Mouse (Mus musculus) Patski (cell line): ENCODE measurements around the gene Mctp2. TPM values are rescaled to one million over a fixed set of nuclear protein-coding genes. Genes with fewer than 3 reads are reported as not detected.

ENCODE experiments used
- ATAC-seq: fragments of 100-300 bp; one replicate; pipeline ENCODE4 v1.8.0; 2021
- CTCF ChIA-PET: fragments of 350-600 bp; sonication (Branson Sonifier 250); formaldehyde crosslinking; loops from one replicate; lab custom pipeline; 2022; ENCODE audit warnings: inconsistent platforms; lab: Charles Lee
- POLR2A ChIA-PET: fragments of 350-600 bp; sonication (Branson Sonifier 250); formaldehyde crosslinking; loops from one replicate; lab custom pipeline; 2022; ENCODE audit warnings: antibody characterized with exemption, inconsistent platforms; lab: Charles Lee
- DNase-seq: peaks from one replicate; pipeline ENCODE4 v3.0.0-alpha.2; 2011; ENCODE audit warnings: low read depth, low spot score
- H3K27me3 ChIP-seq: fragments of 371-371 bp; one replicate; pipeline ENCODE4 v1.5.1; 2021
- CTCF ChIP-seq: fragments of 100-300 bp; IDR thresholded peaks from one replicate; pipeline ENCODE4 v1.5.1; 2021
- in situ Hi-C: fragments of 300-500 bp; cut with MboI; formaldehyde crosslinking; loops from 3 replicates; pipeline ENCODE4 v1.11.1; 2018; ENCODE audit warnings: low pct_unique_long_range_greater_than_20kb, mixed read lengths
- polyA plus RNA-seq: library from polyadenylated mRNA; unstranded; gene quantifications from one replicate; pipeline ENCODE4 v1.2.3, GENCODE M21; 2021

Mctp2 gene
- polyA plus RNA-seq, 1 experiment from 2014 or later = 1.4 TPM

GRCm38 (mm10) chr7:72120986-72121385, 185.4 kb downstream of the Mctp2 start:
- POLR2A ChIA-PET = no interaction called here
- CTCF ChIA-PET = interaction anchor here (1.0 kb wide), 1 partner anchor 13 kb away, joined by 3 read pairs; no protein-coding TSS in a partner anchor

DNA sequence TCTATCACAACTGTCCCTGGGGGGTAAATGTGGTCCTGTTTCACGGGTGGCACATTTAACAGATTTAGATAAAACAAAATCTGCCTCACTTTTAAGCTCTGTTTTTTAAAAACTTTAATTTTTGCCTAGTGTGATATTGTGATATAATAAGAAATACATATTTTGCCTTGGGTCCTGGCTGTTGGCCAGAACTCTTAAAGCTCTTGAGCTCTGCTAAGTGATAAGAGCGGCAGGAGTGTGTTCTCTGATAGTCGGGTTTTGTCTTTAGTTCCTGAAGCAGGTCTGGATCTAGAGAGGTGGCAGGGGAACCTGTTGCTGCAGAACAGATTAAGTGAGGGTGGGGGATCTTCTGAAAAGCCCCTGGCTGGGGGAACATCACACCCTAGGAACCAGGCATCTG, 186.7 kb downstream of the Mctp2 start:
- ATAC-seq = no peak
- in situ Hi-C loops = no loop called here
- POLR2A ChIA-PET = no interaction called here
- no peak for DNase-seq
- CTCF ChIA-PET = interaction anchor here (0.7 to 1.0 kb wide), 2 partner anchors 15 to 47 kb away, joined by 3 read pairs; no protein-coding TSS in a partner anchor
- H3K27me3 ChIP-seq = no peaks in the 10 kb centered on the region
- TF ChIP-seq CTCF = no peak

More at GRCm38 (mm10) chr7:72120986-72121385, 185.4 kb downstream of the Mctp2 start:
- no peak for TF ChIP-seq CTCF
- no peaks in the 10 kb centered on the region for H3K27me3 ChIP-seq
- in situ Hi-C loops = no loop called here
- ATAC-seq = no peak
- DNase-seq = no peak

DNA sequence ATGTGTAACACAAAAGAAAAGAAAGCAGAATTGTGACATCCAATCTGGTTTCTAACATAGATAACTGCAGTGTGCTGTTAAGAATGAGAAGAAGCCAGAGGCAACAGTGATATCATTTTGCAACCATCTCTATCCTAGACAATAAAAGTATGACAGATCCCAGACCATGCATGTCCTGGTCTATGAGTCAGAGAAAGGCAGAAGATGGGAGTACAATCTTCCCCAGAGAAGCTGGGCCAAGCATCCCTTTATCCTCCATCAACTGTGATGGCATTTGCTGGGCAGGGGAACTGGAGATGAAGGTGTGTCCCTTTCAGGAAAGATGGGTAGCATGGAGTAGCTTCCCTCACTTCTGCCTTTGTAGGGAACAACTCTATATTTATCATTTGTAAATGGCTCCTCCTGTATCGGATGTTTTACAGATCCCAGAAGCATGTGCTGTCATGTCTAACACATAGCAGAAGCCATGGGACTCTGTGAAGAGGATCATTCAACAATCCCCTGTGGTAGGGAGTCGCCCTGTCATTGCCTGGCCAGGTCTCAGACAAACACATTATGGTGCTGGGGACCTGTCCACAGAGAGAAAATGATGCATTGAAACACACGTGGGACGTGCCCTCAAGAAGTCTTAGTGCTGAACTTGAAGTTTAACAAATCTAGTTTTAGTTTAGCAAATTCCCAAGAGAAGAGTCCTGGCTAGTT, 188.9 kb downstream of the Mctp2 start:
- CTCF ChIA-PET = interaction anchor here (0.7 kb wide), 1 partner anchor 23 kb away, joined by 3 read pairs; no protein-coding TSS in a partner anchor
- ATAC-seq = no peak
- POLR2A ChIA-PET = no interaction called here
- DNase-seq = no peak
- in situ Hi-C loops = no loop called here
- H3K27me3 ChIP-seq = no peaks in the 10 kb centered on the region
- no peak for TF ChIP-seq CTCF

- no peak for ATAC-seq
- POLR2A ChIA-PET = no interaction called here
- in situ Hi-C loops = no loop called here
Observed at GRCm38 (mm10) chr7:72115073-72115472, 191.3 kb downstream of the Mctp2 start.

GRCm38 (mm10) chr7:72110578-72110977, 195.8 kb downstream of the Mctp2 start:
- DNase-seq = no peak
- ATAC-seq = no peak
- POLR2A ChIA-PET = no interaction called here
- no peaks in the 10 kb centered on the region for H3K27me3 ChIP-seq
- CTCF ChIA-PET = no interaction called here
- TF ChIP-seq CTCF = no peak
- in situ Hi-C loops = no loop called here

More at GRCm38 (mm10) chr7:72115073-72115472, 191.3 kb downstream of the Mctp2 start:
- DNase-seq = no peak
- CTCF ChIA-PET = no interaction called here
- TF ChIP-seq CTCF = no peak
- no peaks in the 10 kb centered on the region for H3K27me3 ChIP-seq

DNA sequence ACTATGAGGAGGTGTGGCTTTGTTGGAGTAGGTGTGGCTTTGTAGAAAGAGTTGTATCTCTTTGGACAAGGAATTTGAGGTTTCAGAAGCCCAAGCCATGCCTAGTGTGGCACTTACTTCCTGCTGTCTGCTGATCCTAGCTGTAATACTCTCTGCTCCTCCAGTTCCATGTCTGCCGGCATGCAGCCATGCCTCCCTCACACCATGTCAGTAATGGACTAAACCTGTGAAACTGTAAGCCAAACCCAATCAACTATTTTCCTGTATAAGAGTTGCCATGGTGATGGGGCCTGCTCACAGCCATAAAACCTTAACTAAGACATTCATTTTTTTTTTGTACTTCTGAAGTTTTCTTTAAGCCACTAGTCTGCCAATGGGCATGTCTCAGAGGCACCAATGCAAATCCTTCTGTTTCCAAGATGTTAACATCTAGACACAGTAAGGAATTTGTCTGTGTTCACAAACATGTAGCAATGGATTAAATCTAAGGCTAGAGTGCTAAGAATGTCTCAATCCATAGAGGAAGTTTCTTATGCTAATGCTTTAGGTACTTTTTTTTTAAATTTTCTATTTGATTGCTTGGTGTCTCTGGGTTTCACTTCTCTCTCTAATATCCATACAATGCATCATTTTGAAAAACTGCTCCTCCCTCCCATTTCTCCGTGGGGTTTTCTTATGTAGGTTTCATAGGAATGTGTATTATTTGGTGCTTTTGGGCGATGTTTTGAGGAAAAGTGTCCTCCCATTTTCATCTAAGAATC, 197.6 kb downstream of the Mctp2 start:
- no peak for ATAC-seq
- TF ChIP-seq CTCF = no peak
- no peak for DNase-seq
- POLR2A ChIA-PET = no interaction called here
- in situ Hi-C loops = no loop called here
- CTCF ChIA-PET = no interaction called here
- no peaks in the 10 kb centered on the region for H3K27me3 ChIP-seq

GRCm38 (mm10) chr7:72104170-72104569, 202.2 kb downstream of the Mctp2 start:
- no peak for DNase-seq
- H3K27me3 ChIP-seq = no peaks in the 10 kb centered on the region
- in situ Hi-C loops = no loop called here
- TF ChIP-seq CTCF = peak; percentile 25
- ChIA-PET CTCF (no interaction called here), POLR2A (interaction anchor here (0.8 kb wide), 1 partner anchor 11 kb away, joined by 3 read pairs; no protein-coding TSS in a partner anchor)
- no peak for ATAC-seq

GRCm38 (mm10) chr7:72103654-72104053, 202.8 kb downstream of the Mctp2 start:
- ChIA-PET POLR2A (no interaction called here), CTCF (no interaction called here)
- ATAC-seq = no peak
- no peaks in the 10 kb centered on the region for H3K27me3 ChIP-seq
- no peak for TF ChIP-seq CTCF
- DNase-seq = no peak
- in situ Hi-C loops = no loop called here

DNA sequence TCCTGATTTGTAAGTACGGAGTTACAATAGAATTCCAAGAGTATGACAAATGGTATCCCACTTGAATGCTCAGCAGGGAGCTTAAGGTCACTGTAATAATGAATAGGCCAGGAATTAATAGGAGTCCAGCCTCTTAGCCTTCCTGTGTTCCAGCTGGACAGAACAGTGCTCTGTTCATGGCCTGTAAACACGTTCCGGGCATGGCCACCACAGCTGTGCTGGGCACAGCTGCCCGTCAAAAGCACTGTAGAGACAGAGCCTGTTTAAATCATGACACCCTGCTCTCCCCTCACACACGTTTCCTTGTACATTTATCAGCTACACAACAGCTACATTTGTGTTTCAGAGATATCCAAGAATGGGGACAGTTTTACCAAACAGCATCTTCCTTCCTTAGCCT, 205.7 kb downstream of the Mctp2 start:
- TF ChIP-seq CTCF = no peak
- in situ Hi-C loops = no loop called here
- POLR2A ChIA-PET = interaction anchor here (0.7 kb wide), 1 partner anchor 21 kb away, joined by 3 read pairs; no protein-coding TSS in a partner anchor
- CTCF ChIA-PET = interaction anchor here (0.6 kb wide), 1 partner anchor 55 kb away, joined by 3 read pairs; no protein-coding TSS in a partner anchor
- no peak for DNase-seq
- ATAC-seq = no peak
- H3K27me3 ChIP-seq = no peaks in the 10 kb centered on the region

- CTCF ChIA-PET = no interaction called here
- in situ Hi-C loops = no loop called here
- no peak for ATAC-seq
Observed at GRCm38 (mm10) chr7:72098603-72099002, 207.8 kb downstream of the Mctp2 start.

GRCm38 (mm10) chr7:72096973-72097372, 209.4 kb downstream of the Mctp2 start:
- ATAC-seq (peak; percentile 57), DNase-seq (no peak)
- H3K27me3 ChIP-seq = no peaks in the 10 kb centered on the region
- POLR2A ChIA-PET = no interaction called here
- TF ChIP-seq CTCF = no peak
- in situ Hi-C loops = no loop called here
- CTCF ChIA-PET = no interaction called here

More at GRCm38 (mm10) chr7:72098603-72099002, 207.8 kb downstream of the Mctp2 start:
- POLR2A ChIA-PET = no interaction called here
- H3K27me3 ChIP-seq = no peaks in the 10 kb centered on the region
- TF ChIP-seq CTCF = no peak
- no peak for DNase-seq
